Mouse (Mus musculus) CH12F3 (cell line): ENCODE results near the gene Sept9.

Source experiments
- in situ Hi-C: fragments of 300-500 bp; cut with MboI; formaldehyde crosslinking; loops from 2 replicates; pipeline ENCODE4 v1.14.3; 2020; ENCODE audit warnings: low sequenced_read_pairs

The Sept9 gene

DNA sequence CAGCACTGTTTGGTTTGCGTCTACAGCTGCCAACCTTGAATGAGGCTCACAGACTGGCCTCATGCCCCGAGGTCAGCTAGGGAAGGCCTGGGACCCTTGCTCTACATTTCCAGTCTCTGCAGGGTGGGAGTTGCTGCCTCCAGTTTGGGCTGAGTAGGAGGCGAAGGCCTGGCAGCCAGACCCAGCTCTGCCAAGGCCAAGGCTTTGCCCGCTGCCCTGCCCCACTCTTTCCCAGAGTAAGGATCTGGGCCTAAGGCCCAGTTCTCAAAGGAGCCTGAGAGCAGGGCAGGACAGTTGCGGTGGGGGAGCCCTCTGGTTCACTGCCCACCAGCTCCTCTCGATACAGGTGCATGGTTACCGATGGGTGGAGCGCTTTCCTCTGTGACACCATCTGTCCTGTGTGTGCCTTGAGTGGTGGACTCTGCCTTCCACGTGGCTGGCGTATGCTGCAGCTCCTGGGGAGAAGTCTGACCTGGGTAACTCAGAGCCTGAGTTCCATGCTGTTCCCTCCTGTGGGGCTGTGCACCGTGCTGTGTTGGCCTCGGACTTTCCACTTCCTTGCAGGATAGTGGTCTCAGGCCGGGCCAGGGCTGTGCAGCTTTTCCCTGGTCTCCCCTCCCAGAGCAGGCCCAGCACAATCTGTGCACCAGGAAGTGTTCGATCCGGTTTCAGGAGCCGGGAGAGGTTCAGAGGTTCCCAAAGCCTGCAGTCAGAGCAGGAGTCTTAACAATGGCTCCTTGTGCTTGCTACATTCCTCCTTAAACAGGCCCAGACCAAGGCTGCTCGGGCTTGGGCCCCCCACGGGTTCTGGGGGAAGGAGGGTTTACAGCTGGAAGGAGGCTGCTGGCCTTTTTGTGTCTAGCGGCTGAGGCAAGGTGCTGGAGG is 85.5 kb downstream of the Sept9 start:
- in situ Hi-C loops = no loop called here

DNA sequence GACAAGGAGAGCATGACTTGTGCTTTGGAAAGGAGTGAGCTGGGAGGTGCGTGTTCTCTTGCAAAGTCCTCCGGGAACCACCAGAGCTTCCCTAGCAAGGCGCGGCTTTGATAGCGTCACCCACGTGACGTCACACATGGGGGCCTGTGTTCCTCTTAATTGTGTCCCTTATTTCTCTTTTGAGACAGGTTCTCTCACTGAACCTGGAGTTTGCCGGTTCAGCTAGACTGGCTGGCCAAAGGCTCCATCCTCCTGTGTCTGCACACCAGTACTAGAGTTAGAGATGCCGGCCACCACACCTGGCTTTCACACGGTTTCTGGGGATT is 86.1 kb downstream of the Sept9 start:
- in situ Hi-C loops = no loop called here

DNA sequence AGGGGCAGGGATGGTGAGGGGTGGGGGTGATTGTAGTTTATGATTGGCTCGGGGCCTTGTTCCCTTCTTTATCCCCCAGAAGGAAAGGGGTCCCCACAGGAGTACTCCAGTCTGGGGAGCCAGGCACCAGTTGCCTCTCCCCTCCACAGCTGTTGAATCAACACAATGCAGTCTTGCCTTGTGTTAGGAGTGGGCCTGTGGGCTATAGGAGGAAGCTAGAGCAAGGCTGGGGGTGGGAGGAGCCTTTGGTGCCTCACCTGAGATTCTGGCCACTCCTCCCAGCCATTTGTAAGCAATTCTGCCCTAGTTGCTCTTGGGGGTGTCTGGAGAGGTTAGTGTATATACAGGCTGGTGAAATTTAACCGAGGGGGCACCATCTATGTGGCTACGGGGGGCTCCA is 88.3 kb downstream of the Sept9 start:
- in situ Hi-C loops = no loop called here

DNA sequence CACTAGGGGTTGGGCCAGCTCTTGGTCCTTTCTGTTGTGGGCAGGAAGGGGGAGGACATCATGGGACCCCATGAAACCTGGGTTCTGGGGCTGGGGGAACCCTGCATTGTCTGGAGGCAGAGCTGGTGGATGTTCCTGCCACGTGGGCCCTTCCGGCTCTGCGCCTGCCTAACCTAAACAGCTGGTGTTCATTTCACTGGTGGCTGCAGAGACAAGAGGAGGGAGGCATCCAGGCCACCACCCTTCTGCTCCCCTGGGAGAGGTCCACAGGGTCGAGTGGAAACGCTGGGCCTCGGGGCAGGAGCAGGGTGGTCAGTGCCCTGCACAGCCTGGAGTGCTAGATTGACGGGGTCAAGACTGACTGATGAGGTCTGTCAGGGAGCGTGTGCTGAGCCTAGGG is 89.3 kb downstream of the Sept9 start:
- in situ Hi-C loops = no loop called here

DNA sequence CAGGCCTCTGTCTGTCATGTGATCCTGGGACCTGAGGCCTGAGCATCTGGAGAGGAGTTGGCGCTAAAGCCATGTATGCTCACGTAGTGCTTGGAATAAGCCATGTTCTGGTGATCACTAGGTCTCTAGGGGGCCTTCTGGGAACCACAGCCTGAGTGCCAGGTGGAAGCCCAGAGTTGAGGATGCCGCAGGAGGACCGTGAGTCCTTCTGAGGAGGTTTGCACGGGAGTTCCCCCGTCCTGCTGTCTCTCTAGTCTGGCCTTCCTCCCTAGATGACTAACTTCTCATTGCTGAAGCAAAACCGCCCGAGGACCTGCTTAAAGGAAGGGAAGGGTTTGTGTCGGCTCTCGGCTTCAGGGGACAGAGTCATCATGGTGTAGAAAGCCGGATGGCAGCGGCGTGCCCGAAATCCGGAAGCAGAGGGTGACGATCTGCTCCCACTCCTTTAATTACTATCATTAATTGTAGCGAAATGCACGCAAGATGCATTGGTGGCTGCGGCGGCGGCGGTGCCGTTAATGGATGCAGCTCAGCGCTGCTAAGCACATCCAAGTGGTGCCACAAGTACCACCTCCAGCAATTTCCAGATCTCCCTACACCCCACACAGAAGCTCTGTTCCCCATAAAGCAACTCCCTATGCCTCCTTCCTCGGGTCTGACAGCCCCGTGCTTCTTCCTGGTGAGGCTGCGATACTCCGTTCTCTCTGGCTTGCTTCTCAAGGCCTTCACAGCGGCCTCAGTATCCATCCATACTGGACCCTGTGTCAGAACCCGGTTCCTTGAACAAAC is 92.0 kb downstream of the Sept9 start:
- in situ Hi-C loops = no loop called here

DNA sequence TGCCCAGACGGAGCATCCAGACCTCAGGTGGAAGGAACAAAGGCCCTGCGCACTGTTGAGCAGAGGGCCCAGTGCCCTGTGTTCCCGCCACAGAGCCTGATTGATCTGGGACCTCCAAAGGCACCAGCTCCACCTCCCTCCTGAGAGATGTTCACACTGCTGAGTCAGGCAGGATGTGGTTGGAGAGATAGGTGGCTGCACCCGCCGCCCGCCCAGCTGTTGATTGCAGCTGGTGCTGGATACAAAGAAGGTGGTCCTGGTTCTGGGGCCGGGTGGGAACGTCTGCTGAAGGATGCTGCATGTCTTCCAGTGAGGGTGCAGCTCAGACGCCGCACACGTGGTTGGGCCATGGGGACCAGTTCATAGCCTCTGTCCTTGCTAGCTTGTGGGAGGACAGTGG is 93.0 kb downstream of the Sept9 start:
- in situ Hi-C loops = no loop called here

DNA sequence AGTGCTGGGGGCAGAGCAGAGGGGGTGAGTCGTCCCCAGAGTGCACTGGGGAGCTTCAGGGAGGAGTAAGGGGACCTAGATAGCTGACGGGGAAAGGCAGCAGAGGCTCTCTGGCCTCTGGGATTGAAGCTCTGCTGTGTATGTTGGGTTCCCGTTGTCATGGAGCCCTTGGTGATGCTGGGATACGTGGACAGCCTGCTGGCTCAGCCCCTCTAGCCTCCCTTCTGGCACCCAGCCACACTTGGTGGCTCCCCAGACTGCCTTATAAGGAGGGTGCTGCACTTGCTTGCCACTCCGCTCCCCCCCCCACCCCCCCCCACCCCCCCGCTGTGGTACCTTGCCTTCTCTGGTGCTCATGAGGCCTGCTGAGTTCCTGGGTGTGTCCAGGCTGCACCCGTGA is 95.8 kb downstream of the Sept9 start:
- in situ Hi-C loops = no loop called here

DNA sequence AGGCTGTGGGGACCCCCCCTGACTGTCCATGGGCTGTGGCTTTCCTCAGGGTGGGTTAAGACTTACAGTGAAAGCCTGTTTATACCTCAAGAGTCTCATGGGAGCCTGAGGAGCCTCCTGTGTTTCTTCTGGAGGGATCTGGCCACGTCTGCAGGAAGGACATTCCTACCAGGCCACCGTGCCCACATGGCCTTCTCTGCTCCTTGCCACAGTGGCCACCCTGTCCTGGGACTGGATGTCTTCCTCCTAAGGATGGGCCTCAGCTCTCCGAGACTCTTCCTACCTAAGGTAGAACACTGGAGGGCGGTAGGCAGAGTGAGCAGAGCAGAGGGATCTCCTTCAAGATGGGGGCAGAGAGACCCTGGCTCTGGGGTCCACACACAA is 96.6 kb downstream of the Sept9 start:
- in situ Hi-C loops = no loop called here

DNA sequence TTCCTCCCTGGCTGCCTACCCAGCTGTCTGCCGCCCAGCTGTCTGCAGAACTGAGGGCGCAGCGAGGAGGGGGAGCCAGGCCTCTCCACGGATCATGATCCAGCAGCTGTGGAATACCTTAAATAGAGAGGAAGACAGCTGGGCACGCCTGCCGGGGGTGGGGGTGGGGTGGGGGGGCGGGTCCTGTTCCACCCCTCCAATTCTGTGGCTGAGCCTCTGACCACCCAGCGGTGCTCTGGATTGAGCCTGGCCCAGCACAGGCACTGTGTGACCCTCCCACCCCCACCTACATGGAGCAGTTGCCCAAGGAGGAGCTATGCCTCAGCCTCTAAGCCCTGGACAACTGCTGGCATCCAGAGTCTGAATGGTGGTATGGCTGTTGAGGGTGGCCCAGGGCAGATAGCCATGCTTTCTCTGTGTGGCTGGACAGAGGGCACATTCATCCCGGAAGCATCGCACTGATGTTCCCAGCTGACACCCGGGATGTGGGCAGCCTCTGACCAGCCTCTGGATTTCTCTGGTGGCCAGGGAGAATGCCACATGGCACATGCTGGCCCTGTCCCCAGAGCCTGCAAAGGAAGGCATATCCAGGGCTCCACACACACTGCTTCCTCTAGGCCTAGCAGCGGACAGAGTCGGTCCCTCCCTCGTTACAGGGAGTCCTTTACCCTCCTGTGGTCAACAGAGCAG is 97.2 kb downstream of the Sept9 start:
- in situ Hi-C loops = no loop called here

DNA sequence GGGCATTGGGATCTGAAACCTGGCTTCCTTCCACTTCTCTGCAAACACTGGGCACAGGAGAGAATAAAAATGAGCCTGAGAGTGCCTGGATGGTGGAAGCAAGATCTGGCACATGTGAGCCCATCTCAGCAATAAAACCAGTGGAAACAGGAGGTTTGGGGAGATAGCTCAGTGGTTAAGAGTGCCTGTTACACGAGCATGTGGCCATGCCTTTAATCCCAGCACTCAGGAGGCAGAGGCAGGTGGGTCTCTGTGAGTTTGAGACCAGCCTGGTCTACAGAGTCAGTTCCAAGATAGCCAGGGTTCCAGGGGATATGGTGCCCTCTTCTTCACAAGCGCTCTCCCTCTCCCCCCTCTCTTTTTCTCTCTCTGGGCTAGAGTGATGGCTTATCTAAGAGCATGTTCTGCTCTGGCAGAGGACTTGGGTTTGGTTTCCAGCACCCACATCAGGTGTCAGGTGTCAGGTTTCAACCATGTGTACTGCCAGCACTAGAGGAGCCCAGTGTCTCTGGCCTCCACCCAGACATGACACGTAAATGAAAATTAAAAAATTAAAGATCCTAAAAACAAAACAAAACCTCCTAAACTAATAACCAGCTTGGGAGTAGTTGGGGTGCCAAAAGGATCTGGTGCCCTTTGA is 97.8 kb downstream of the Sept9 start:
- in situ Hi-C loops = no loop called here

DNA sequence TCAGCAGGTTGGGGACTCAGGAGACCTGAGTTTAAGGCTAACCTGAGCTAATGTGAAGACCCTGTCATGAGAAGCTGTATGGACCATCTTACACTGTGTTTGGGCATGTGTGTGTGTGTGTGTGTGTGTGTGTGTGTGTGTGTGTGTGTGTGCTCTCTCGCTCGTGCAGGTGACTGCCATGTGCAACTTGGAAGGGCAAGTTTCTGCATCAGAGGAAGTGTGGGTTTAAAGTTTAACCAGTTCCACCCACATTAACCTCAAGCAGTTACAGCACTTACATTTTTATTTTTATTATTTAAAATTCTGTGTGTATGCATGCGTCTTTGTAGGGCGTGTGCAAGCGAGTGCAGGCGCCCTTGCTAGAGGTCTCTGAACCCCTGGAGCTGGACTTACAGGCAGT is 100.3 kb downstream of the Sept9 start:
- in situ Hi-C loops = no loop called here

DNA sequence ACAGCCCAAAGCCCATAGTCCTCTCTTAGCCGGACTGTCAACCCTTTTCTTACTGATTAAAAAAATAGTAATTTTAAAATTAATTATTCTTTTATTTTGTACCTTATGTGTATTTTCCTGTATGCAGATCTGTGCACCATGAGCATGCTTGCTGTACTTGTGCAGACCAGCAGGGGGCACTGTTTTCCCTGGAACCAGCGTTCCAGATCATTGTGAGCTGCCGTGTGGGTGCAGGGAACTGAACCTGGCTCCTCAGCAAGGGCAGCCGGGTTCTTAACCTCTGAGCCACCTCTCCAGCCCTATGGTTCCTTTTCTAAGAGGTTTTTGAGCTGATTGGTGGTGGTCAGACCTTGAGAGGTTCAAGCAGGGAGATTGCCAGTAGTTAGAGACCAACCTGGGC is 101.3 kb downstream of the Sept9 start:
- in situ Hi-C loops = no loop called here

DNA sequence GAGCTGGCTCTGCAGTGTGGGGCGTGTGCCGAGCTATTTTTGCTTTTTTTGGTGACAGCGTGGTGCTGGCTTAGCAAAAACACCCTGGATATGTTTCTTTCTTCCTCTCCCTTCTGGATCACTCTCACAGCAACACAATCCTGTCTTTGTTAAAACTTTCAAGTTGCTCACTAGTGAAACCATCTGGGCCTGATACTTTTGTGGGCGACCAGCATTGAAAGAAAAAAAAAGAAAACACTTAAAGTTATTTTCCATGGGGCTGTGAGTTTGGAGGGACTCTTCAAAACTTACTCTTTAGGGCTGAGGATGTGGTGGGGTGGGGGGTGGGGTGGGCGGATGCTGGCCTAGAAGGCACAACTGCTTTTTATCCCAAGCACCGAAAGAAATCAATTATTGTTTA is 102.3 kb downstream of the Sept9 start:
- in situ Hi-C loops = no loop called here

DNA sequence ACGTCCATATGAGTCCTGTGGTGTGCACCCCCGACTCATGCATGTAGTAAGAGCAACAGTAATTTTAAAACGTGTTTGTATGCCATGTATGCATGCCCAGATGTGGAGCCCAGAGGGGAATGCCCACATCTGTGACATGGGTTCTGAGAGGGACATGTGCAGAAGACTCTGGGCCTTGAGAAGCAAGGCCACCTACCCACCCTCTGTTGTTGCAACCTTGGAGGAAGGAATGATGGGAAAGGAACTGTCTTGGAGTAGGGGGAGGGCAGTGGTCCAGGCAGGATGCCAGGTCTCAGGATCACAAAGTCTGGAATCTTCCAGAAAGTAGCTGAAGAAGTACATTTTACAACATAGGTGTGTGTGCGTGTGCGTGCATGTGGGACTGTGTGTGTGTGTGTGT is 102.9 kb downstream of the Sept9 start:
- in situ Hi-C loops = no loop called here

DNA sequence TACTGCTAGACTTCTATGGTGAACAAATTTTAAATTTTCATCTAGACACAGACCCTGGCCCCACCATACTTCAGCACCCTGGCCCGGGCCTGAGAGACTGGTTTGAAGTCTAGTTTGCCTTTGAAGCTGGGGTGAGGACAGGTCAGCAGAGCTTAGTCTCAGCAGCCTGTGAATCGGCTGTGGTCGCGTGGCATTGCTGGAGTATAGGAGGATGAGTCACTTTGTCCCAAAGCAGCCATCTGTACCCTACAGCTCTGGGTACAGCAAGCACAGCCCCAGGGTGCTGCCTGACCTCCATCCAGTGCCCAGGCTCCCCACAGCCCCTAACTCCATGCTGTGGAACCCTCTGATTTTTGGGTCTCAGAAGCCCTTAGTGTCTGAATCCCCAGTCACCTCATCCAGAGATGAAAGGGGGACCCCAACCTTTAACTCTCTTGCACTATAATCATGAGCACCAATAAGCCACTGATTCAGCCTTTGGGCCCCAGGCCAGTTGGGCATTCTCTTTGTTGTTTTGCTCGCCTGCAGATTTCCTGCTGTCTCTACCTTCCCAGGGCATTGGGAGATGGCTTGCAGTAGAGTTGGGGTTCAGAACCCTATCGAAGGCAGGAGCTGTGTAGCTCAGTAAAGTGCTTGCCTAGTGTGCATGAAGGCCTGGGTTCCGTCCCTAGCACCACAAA is 106.2 kb downstream of the Sept9 start:
- in situ Hi-C loops = no loop called here

DNA sequence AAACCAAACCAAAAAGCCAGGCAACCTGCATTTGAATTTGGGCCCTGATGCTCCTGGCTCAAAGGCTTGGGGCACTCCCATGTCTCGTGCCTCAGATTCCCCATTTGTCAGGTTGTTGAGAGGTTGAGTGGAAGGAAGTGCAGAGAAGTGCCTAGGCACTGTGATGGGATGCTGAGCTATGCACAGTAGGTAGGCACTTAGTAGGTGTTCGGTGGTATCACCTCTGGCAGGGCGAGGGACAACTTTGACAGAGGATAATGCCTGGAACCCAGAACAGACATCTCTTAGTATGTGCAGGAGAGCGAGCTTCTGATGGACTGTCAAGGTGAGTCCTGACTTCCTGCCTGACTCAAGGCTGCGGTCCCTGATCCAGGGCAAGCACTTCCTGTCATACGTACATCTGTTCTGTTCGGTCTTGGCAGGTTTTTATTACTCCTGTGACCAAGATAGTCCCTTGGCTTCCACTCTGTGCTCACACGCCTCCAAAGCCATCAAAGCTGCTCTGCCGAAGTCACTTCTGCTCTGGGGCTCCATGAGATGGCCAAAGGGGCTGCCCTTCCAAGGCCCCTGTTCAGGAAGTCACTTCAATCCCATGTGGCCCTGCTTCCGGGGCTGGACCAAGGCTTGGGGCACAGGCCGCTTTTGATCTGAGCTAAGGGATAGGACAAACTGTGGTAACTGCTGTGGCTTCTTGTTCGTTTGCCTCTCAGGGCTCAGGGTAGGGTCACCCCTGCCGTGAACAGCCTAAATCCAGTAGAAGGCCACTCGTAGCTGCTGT is 107.0 kb downstream of the Sept9 start:
- in situ Hi-C loops = no loop called here

DNA sequence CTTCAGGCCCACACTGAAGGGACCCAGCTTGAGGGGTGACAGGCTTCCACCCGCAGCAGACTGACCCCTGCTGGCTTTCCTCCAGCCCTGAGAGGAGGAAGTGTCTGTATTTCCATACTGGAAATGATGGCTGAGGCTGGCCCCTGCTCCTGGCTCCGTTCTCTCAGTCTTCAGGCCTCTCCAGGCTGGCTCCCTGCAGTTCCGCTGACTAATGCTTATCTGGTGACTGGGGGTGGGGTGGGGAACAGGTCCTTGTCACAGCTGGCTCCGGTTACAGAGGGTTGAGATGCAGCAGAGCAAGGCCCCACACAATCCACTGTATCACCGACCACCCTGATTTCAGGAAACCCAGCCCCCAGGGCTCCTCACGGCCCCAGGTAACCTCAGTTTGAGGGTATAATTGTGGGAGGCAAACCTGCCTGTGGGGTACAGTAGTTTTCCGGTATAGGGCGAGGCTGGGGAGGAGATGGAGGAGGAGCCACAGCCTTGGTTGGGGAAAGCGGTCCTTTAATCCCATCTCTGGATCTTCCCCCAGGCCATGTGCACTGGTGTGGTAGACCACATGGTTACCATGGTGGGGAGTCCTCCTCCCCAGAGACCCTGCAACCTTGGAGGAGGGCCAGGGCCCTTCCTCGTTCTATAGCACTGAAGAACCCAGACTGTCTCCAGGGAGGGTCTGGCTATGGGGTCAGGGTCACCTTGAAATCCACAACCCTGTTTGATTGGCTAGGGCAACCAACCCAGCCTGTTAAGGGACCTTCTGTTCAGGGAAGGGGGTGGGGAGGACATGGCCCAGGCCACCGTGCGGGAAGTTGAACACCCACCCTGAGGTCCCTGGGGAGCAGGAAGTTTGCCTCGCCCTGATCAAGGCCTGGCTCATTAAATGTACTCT is 108.7 kb downstream of the Sept9 start:
- in situ Hi-C loops = no loop called here

DNA sequence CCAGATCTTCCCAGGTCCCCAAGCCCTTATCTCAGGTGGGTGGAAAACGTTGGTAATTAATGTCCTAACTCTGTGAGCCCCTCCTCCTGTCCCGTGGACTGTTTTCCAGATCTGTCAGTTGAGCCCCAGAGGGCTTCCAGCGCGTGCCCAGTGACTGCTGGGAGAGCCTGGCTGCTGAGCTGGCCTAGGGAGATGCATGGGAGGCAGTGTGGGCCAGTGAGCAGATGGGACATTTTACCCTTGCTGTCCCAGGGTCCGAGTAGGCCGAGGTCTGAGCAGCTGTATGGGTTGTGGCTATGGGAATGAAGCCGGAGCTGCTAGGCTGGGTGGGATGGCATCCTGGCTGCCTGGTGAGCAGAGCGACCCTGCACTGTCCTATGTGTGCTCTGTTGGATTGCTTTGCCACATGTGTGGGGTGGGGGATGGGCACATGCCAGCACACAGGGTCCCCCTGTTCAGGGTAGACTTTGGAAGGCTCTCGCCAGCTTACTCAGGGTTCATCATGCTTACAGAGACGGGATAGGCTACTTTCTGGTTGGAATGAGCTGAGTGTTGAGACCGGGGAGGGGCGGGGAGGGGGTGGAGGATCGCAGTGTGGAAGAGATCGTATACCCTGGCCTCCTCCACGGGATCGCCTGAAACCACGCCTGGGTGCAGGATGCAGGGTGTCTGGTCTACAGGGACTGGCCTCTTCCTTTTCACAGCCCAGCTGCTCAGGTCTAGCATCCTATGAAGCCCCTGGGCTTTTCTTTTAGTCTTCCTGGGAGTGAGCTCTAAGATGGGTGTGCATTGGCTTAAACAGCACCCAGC is 109.9 kb downstream of the Sept9 start:
- in situ Hi-C loops = no loop called here
